Mouse (Mus musculus): Measurements from ENCODE around the gene H60b. TPM values are rescaled to one million over a fixed set of nuclear protein-coding genes. Genes with fewer than 3 reads are reported as not detected.
A peak's percentile ranks its signal among the peaks of the same experiment; 100 is the strongest.
"Not testable (repeated sequence)": the region's sequence is repeated elsewhere in the genome, so short reads cannot be mapped to it uniquely, and the experiment has no call there.

The H60b gene
- polyA plus RNA-seq, 1 experiment from 2014 or later: 0.19 TPM

- Histone ChIP-seq H3K4me1 (ENCODE audit: insufficient read depth, low read depth, low read length) (no peaks in the 10 kb centered on the region), H3K4me2 (replicated peaks; ENCODE audit: low read depth, low read length) (peak overlapping the region; percentile 75), H3K9me3 (ENCODE audit: low read length) (no peaks in the 10 kb centered on the region), H3K27me3 (replicated peaks; ENCODE audit: insufficient read depth, low read length) (no peaks in the 10 kb centered on the region), H3K9ac (replicated peaks; ENCODE audit: low read depth) (no peak overlapping the region), H3K27ac (ENCODE audit: low read length) (no peak overlapping the region), H3K36me3 (ENCODE audit: insufficient read depth, low read length) (no peaks in the 10 kb centered on the region), H3K4me3 (ENCODE audit: low read depth, low read length) (peak overlapping the region; percentile 40)
- DNase-seq (ENCODE audit: low spot score) (no peak), ATAC-seq (no peak)
- 1% methylated on average over 41 of the region's 41 CpGs for WGBS
- TF ChIP-seq CTCF (IDR thresholded peaks at IDR 0.05) (no peak), EP300 (IDR thresholded peaks at IDR 0.05) (no peak)
These were observed 115.4 kb downstream of the H60b start for GRCm38 (mm10) chr10:22273684-22274305.

DNA sequence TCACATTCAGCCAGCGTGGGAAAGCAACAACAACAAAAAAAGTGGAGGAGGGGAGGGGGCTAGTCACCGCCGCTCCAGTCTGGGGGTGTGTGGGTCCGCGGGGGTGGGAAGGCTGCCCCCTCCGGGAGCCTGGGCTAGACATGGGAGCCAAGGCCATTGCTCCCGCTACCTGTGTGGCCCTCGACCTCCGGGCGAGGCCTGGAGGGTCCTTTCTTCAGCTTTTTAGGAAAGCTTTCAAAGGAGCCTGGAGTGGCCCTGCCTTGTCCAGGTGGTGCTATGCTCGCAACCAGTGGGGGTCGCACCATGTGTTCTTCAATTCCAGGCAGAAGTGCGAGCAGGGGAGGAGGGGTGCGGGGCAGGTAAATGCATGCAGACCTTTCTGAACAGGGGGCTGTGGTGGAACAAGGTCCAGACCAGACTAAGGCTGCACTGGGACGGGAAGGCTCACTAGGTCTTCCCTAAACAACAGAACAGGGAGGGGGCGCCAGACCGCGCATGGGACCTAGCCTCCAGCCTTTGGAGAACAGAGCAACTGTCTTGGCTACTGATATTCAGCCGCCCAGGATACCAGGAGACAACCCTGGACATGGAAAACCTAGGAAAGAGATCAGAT is 116.2 kb downstream of the H60b start:
- ATAC-seq: no peak
- Histone ChIP-seq H3K36me3 (ENCODE audit: insufficient read depth, low read length) (no peaks in the 10 kb centered on the region), H3K4me3 (ENCODE audit: low read depth, low read length) (peak overlapping the region; percentile 40; the same call in 1 of the 2 replicates), H3K9me3 (ENCODE audit: low read length) (no peaks in the 10 kb centered on the region), H3K27ac (ENCODE audit: low read length) (no peak overlapping the region), H3K27me3 (replicated peaks; ENCODE audit: insufficient read depth, low read length) (no peaks in the 10 kb centered on the region), H3K4me2 (replicated peaks; ENCODE audit: low read depth, low read length) (peak overlapping the region; percentile 75), H3K9ac (replicated peaks; ENCODE audit: low read depth) (no peak overlapping the region), H3K4me1 (ENCODE audit: insufficient read depth, low read depth, low read length) (no peaks in the 10 kb centered on the region)
- no peak for DNase-seq (ENCODE audit: low spot score)
- 8% methylated on average over 18 of the region's 19 CpGs for WGBS
- TF ChIP-seq CTCF (IDR thresholded peaks at IDR 0.05) (no peak), EP300 (IDR thresholded peaks at IDR 0.05) (no peak)

DNA sequence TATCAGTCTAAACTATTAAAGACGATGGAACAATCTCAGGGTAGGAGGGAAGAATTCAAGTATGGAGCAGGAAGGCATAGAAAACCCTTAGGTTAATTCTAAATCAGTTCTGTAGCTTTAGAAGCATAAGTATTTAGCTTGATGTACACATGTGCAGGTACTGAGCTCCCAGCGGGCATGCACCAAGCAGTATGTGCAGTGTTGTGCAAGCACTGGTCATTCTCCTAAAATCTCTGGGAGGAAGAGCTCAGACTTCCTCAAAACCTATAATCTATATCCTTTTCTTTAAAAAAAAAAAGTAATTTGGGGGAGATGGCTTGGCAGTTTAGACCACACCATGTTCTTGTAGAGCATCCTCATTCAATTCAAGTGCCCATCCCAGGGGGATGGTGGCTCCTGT is 120.1 kb downstream of the H60b start:
- WGBS: 88% methylated on average over 2 of the region's 2 CpGs
- ATAC-seq: not testable (repeated sequence)

GRCm38 (mm10) chr10:22282816-22283215 is 124.4 kb downstream of the H60b start:
- TF ChIP-seq EP300 (IDR thresholded peaks at IDR 0.05) (no peak), CTCF (IDR thresholded peaks at IDR 0.05) (no peak)
- 31% methylated on average over 6 of the region's 6 CpGs for WGBS

More for the DNA sequence above, 120.1 kb downstream of the H60b start:
- not testable (repeated sequence) for DNase-seq (ENCODE audit: low spot score); H3K4me2 ChIP-seq (replicated peaks; ENCODE audit: low read depth, low read length); H3K9ac ChIP-seq (replicated peaks; ENCODE audit: low read depth); H3K4me1 ChIP-seq (ENCODE audit: insufficient read depth, low read depth, low read length); H3K4me3 ChIP-seq (ENCODE audit: low read depth, low read length); H3K36me3 ChIP-seq (ENCODE audit: insufficient read depth, low read length); H3K9me3 ChIP-seq (ENCODE audit: low read length); H3K27ac ChIP-seq (ENCODE audit: low read length); H3K27me3 ChIP-seq (replicated peaks; ENCODE audit: insufficient read depth, low read length)

GRCm38 (mm10) chr10:22295676-22296075 is 137.3 kb downstream of the H60b start:
- no peaks in the 10 kb centered on the region for H3K36me3 ChIP-seq (ENCODE audit: insufficient read depth, low read length)
- H3K4me2 ChIP-seq (replicated peaks; ENCODE audit: low read depth, low read length): no peak overlapping the region
- no peak overlapping the region for H3K4me3 ChIP-seq (ENCODE audit: low read depth, low read length)
- no peaks in the 10 kb centered on the region for H3K9me3 ChIP-seq (ENCODE audit: low read length)
- no peak overlapping the region for H3K27ac ChIP-seq (ENCODE audit: low read length)
- 0% methylated on average over 1 of the region's 1 CpGs for WGBS
- no peak for TF ChIP-seq EP300 (IDR thresholded peaks at IDR 0.05)
- no peak for TF ChIP-seq CTCF (IDR thresholded peaks at IDR 0.05)
- no peak for ATAC-seq
- H3K27me3 ChIP-seq (replicated peaks; ENCODE audit: insufficient read depth, low read length): no peaks in the 10 kb centered on the region
- H3K4me1 ChIP-seq (ENCODE audit: insufficient read depth, low read depth, low read length): no peaks in the 10 kb centered on the region
- no peak for DNase-seq (ENCODE audit: low spot score)
- no peak overlapping the region for H3K9ac ChIP-seq (replicated peaks; ENCODE audit: low read depth)

More at GRCm38 (mm10) chr10:22282816-22283215, 124.4 kb downstream of the H60b start:
- no peak for ATAC-seq
- DNase-seq (ENCODE audit: low spot score): no peak
- no peaks in the 10 kb centered on the region for H3K4me1 ChIP-seq (ENCODE audit: insufficient read depth, low read depth, low read length)
- H3K4me3 ChIP-seq (ENCODE audit: low read depth, low read length): no peak overlapping the region
- H3K4me2 ChIP-seq (replicated peaks; ENCODE audit: low read depth, low read length): no peak overlapping the region
- no peak overlapping the region for H3K9ac ChIP-seq (replicated peaks; ENCODE audit: low read depth)
- H3K36me3 ChIP-seq (ENCODE audit: insufficient read depth, low read length): no peaks in the 10 kb centered on the region
- no peak overlapping the region for H3K27ac ChIP-seq (ENCODE audit: low read length)
- no peaks in the 10 kb centered on the region for H3K9me3 ChIP-seq (ENCODE audit: low read length)
- no peaks in the 10 kb centered on the region for H3K27me3 ChIP-seq (replicated peaks; ENCODE audit: insufficient read depth, low read length)

DNA sequence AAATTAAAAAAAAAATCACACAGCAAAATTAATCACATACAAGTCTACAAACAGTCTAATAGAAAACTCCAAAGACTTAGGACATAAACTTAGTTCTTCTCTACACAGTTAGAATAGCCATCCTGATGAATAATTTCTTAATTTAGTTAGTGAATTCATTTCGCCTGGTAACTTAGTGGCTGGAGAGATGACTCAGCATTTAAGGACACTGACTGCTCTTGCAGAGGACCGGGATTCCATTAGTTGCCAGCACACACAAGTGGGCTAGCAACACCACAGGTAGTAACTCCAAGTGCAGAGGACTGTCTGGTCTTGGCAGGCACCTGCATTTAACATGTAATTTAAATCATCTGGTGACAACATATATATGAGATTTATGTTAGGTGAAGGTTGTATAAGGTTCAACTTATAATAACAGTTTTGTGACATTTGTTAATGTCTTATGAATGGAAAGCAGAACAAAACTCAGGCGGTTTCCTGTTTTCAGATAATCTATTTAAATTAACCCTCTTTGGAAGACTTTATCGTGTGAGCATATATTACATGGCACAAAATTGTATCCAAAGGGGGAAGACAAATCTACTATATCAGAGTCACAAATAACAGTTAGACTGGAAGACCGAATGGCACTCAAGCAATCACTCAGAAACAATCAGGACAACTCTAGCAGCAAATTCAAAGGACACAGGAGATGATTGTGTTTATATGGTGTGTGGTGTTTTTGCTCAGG is 138.8 kb downstream of the H60b start:
- ATAC-seq (no peak), DNase-seq (ENCODE audit: low spot score) (no peak)
- no peak overlapping the region for H3K4me3 ChIP-seq (ENCODE audit: low read depth, low read length)
- H3K9ac ChIP-seq (replicated peaks; ENCODE audit: low read depth): no peak overlapping the region
- H3K9me3 ChIP-seq (ENCODE audit: low read length): no peaks in the 10 kb centered on the region
- no peak overlapping the region for H3K27ac ChIP-seq (ENCODE audit: low read length)
- H3K27me3 ChIP-seq (replicated peaks; ENCODE audit: insufficient read depth, low read length): no peaks in the 10 kb centered on the region
- 57% methylated on average over 5 of the region's 5 CpGs for WGBS
- H3K4me2 ChIP-seq (replicated peaks; ENCODE audit: low read depth, low read length): no peak overlapping the region
- TF ChIP-seq EP300 (IDR thresholded peaks at IDR 0.05) (no peak), CTCF (IDR thresholded peaks at IDR 0.05) (no peak)
- H3K36me3 ChIP-seq (ENCODE audit: insufficient read depth, low read length): no peaks in the 10 kb centered on the region
- H3K4me1 ChIP-seq (ENCODE audit: insufficient read depth, low read depth, low read length): no peaks in the 10 kb centered on the region
